Mouse (Mus musculus) forebrain, postnatal 0 days (tissue): ENCODE data around the gene Samd14. TPM values are rescaled to one million over a fixed set of nuclear protein-coding genes. Genes with fewer than 3 reads are reported as not detected.

ENCODE experiments used
- ATAC-seq: fragments of 200-750 bp; cut with Nextera tagmentation; 2 replicates; pipeline ENCODE4 v1.8.0; 2017; ENCODE audit warnings: mild to moderate bottlenecking, moderate library complexity
- DNase-seq: peaks from one replicate; pipeline ENCODE4 v3.0.0-alpha.2; 2015
- H3K27ac ChIP-seq: fragments of 300-500 bp; sonication (generic); 2 replicates; pipeline ENCODE4 v1.5.1; 2014; ENCODE audit warnings: low read depth, mild to moderate bottlenecking, antibody characterized with exemption, low read length, moderate library complexity, mixed read lengths
- H3K27me3 ChIP-seq: fragments of 300-500 bp; sonication (generic); 2 replicates; pipeline ENCODE4 v1.6.1; 2014; ENCODE audit warnings: mild to moderate bottlenecking, low read length, mixed read lengths; ENCODE audit not compliant: insufficient read depth
- H3K36me3 ChIP-seq: fragments of 300-500 bp; sonication (generic); 2 replicates; pipeline ENCODE4 v1.6.1; 2014; ENCODE audit warnings: mild to moderate bottlenecking, moderate library complexity; ENCODE audit not compliant: insufficient read depth
- H3K4me1 ChIP-seq: fragments of 300-500 bp; sonication (generic); 2 replicates; pipeline ENCODE4 v1.6.1; 2014; ENCODE audit warnings: antibody characterized with exemption; ENCODE audit not compliant: insufficient read depth
- H3K4me2 ChIP-seq: fragments of 300-500 bp; sonication (generic); 2 replicates; pipeline ENCODE4 v1.6.1; 2014; ENCODE audit warnings: low read depth, mild to moderate bottlenecking, moderate library complexity
- H3K4me3 ChIP-seq: fragments of 300-500 bp; sonication (generic); 2 replicates; pipeline ENCODE4 v1.5.1; 2014; ENCODE audit warnings: low read depth, low read length, mixed read lengths
- H3K9ac ChIP-seq: fragments of 300-500 bp; sonication (generic); 2 replicates; pipeline ENCODE4 v1.6.1; 2014; ENCODE audit warnings: mild to moderate bottlenecking
- H3K9me3 ChIP-seq: fragments of 300-500 bp; sonication (generic); 2 replicates; pipeline ENCODE4 v1.6.1; 2016; ENCODE audit warnings: low read length
- CTCF ChIP-seq: sonication (generic); IDR thresholded peaks from 2 replicates; pipeline ENCODE4 v1.5.1; 2016; ENCODE audit warnings: antibody characterized with exemption, control low read depth, low read depth
- WGBS: fragments of 180-500 bp; shearing (Covaris S2); extraction: QIAGEN DNeasy Blood & Tissue Kit; methylation state at CpG from one replicate; pipeline ENCODE4 v1.1.7; 2014; 5-methylcytosine and 5-hydroxymethylcytosine counted together
- polyA plus RNA-seq: library from polyadenylated mRNA; unstranded; fragments of >200 nt; fragmentation: Nextera tagmentation; extraction: Ambion mirVana; gene quantifications from 2 replicates; pipeline ENCODE4 v1.2.1, GENCODE M21; 2015
- total RNA-seq: library from RNA; depleted of rRNA; stranded (reverse); fragments of >200 nt; gene quantifications from 2 replicates; pipeline ENCODE4 v1.2.3, GENCODE M21; 2014

The Samd14 gene
- total and polyA plus RNA-seq, 2 experiments from 2014 or later = 130 to 150 TPM

DNA sequence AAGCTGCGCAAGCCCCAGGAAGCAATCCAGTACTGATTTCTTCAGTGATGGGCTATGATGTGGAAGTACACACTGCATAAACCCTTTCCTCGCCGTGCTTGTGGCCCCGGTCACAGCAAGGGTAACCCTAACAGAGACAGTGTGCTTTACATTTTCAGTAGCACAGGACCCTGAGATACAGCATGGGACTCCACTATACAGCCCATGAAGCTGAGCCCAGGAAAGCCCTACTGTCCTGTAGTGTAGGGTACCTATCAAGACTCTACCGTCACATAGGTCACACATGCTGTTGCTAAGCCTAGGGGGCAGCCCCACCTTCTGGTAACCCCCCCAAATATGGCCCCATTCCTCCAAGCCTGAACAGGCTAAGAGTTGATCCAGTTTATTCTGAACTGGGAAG, 26.8 kb downstream of the Samd14 start:
- no peaks in the 10 kb centered on the region for H3K9me3 ChIP-seq
- no peaks in the 10 kb centered on the region for H3K36me3 ChIP-seq
- H3K9ac ChIP-seq = no peak overlapping the region
- no peak overlapping the region for H3K4me3 ChIP-seq
- TF ChIP-seq CTCF = no peak
- ATAC-seq (no peak), DNase-seq (no peak)
- H3K27me3 ChIP-seq = no peaks in the 10 kb centered on the region
- peaks cover 8% of the 10 kb centered on the region; the same call in 1 of the 2 replicates for H3K4me1 ChIP-seq
- H3K27ac ChIP-seq = no peak overlapping the region
- whole genome bisulfite sequencing = 96% methylated on average over 5 of the region's 5 CpGs
- H3K4me2 ChIP-seq = no peak overlapping the region

DNA sequence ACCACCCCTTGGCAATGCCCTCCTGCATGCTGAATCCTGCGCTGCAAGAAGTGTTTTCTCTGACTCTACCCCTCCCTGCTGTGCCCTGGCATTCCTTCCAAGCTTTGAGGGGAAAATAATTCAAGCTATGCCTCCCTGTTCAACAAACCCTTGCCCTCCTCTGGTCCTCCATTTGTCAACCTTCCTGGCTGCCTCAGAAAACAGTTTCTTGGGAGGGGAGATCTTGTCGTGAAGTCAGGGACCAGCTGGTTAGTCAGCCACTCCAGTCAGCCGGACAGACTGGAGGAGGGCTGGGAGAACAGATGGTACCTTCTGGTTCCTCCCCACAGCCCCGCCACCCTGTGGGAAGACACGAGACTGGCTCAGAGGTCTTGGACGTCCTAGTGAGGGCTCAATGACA, 27.6 kb downstream of the Samd14 start:
- TF ChIP-seq CTCF = no peak
- H3K9me3 ChIP-seq = no peaks in the 10 kb centered on the region
- ATAC-seq (no peak), DNase-seq (peak; percentile 16)
- H3K36me3 ChIP-seq = no peaks in the 10 kb centered on the region
- no peak overlapping the region for H3K9ac ChIP-seq
- 40% methylated on average over 6 of the region's 6 CpGs for WGBS
- no peak overlapping the region for H3K4me2 ChIP-seq
- H3K4me3 ChIP-seq = no peak overlapping the region
- H3K4me1 ChIP-seq = peaks cover 11% of the 10 kb centered on the region; the same call in 1 of the 2 replicates
- no peak overlapping the region for H3K27ac ChIP-seq
- H3K27me3 ChIP-seq = no peaks in the 10 kb centered on the region

GRCm38 (mm10) chr11:95038156-95038817, 28.6 kb downstream of the Samd14 start:
- no peaks in the 10 kb centered on the region for H3K27me3 ChIP-seq
- H3K27ac ChIP-seq = no peak overlapping the region
- DNase-seq = no peak
- H3K4me1 ChIP-seq = peaks cover 11% of the 10 kb centered on the region; the same call in 1 of the 2 replicates
- no peaks in the 10 kb centered on the region for H3K36me3 ChIP-seq
- no peak overlapping the region for H3K9ac ChIP-seq
- no peak for ATAC-seq
- no peak overlapping the region for H3K4me3 ChIP-seq
- H3K9me3 ChIP-seq = no peaks in the 10 kb centered on the region
- H3K4me2 ChIP-seq = no peak overlapping the region
- WGBS = 60% methylated on average over 14 of the region's 14 CpGs
- no peak for TF ChIP-seq CTCF

GRCm38 (mm10) chr11:95038818-95039655, 29.4 kb downstream of the Samd14 start:
- TF ChIP-seq CTCF = no peak
- no peaks in the 10 kb centered on the region for H3K27me3 ChIP-seq
- H3K36me3 ChIP-seq = no peaks in the 10 kb centered on the region
- no peak overlapping the region for H3K4me2 ChIP-seq
- DNase-seq (no peak), ATAC-seq (no peak)
- no peak overlapping the region for H3K9ac ChIP-seq
- no peaks in the 10 kb centered on the region for H3K9me3 ChIP-seq
- H3K4me3 ChIP-seq = no peak overlapping the region
- WGBS = 84% methylated on average over 13 of the region's 13 CpGs
- peaks cover 11% of the 10 kb centered on the region; the same call in 1 of the 2 replicates for H3K4me1 ChIP-seq
- H3K27ac ChIP-seq = no peak overlapping the region

- no peak overlapping the region for H3K4me3 ChIP-seq
- no peak overlapping the region; the same call in 1 of the 2 replicates for H3K9ac ChIP-seq
- no peaks in the 10 kb centered on the region for H3K36me3 ChIP-seq
- peak overlapping the region; percentile 67; the same call in 1 of the 2 replicates for H3K4me2 ChIP-seq
- TF ChIP-seq CTCF = no peak
- peaks cover 11% of the 10 kb centered on the region; the same call in 1 of the 2 replicates for H3K4me1 ChIP-seq
- 86% methylated on average over 4 of the region's 4 CpGs for WGBS
- DNase-seq (no peak), ATAC-seq (no peak)
- H3K27ac ChIP-seq = no peak overlapping the region
- no peaks in the 10 kb centered on the region for H3K9me3 ChIP-seq
- no peaks in the 10 kb centered on the region for H3K27me3 ChIP-seq
These were observed 30.1 kb downstream of the Samd14 start for GRCm38 (mm10) chr11:95039766-95040165.

GRCm38 (mm10) chr11:95040491-95041138, 30.9 kb downstream of the Samd14 start:
- Histone ChIP-seq H3K4me2 (peak overlapping the region; percentile 67), H3K4me1 (peaks cover 11% of the 10 kb centered on the region; the same call in 1 of the 2 replicates), H3K4me3 (peak overlapping the region; percentile 62), H3K9me3 (no peaks in the 10 kb centered on the region), H3K27me3 (no peaks in the 10 kb centered on the region), H3K27ac (no peak overlapping the region; the same call in 1 of the 2 replicates), H3K36me3 (0 out of 2 replicates have a peak, but pooled peaks cover 4% of the 10 kb centered on the region), H3K9ac (peak overlapping the region; percentile 60)
- ATAC-seq (peak; percentile 12), DNase-seq (no peak)
- WGBS = under 1% methylated on average over 20 of the region's 20 CpGs
- no peak for TF ChIP-seq CTCF
